ENCODE assay signal across 8 mouse cellular contexts in the genomic region with DNA sequence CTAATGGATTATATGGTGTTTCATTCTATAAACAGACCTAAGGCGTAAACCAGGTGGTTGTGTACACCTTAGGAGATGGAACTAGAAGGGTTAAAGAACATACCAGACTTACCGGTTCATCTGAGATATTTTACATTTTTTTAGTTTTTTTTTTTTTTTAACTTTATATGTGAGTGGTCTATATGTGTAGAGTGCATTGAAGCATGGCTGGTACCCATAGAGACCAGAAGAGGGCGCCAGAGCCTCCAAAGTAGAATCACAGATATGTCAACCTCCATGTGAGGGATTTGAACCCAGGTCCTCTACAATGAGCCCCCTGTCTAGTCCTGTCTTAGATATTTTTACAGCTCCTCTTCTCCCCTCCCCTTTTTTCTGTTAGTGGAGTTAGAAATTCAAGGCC. TPM values are rescaled to one million over a fixed set of nuclear protein-coding genes. Genes with fewer than 3 reads are reported as not detected.
DNase-seq lines count a peak whose midpoint lies in the region; TF ChIP-seq lines count a peak whose summit lies in the region.

No protein-coding gene starts in this region.

- no peak overlapping the region for H3K27ac ChIP-seq in heart, adult 2 months

- intact Hi-C loops in heart, adult 2 months (cut with DNase I): no loop called here

- TF ChIP-seq CTCF in heart, adult 2 months (IDR thresholded peaks at IDR 0.05): peak; percentile 80

- H3K79me2 ChIP-seq in heart, adult 2 months (replicated peaks; ENCODE audit: control insufficient read depth, insufficient read depth, low read length): no peaks in the 10 kb centered on the region

- no peak for TF ChIP-seq POLR2A in heart, adult 2 months (IDR thresholded peaks at IDR 0.05; ENCODE audit: insufficient read depth, low read depth, low read length)

- DNase-seq in heart, adult 2 months: no peak
- DNase-seq in heart, adult 9 months (ENCODE audit: low spot score in 2 of 2): no peak
- DNase-seq in B cell, adult 2 months: peak; percentile 61 to 62
- DNase-seq in T-cell, adult 2 months (ENCODE audit: low spot score): peak; percentile 30
- DNase-seq in induced T-regulatory cell, adult 2 months (ENCODE audit: low read depth): peak; percentile 79
- peak; percentile 67 for DNase-seq in retina, embryonic 14.5 days (ENCODE audit: low spot score)
- no peak for DNase-seq in frontal cortex, postnatal 10 days (ENCODE audit: low spot score in 2 of 2)
- no peak for DNase-seq in ovary, postnatal 14 days (ENCODE audit: low spot score)

- no peaks in the 10 kb centered on the region for H3K36me3 ChIP-seq in heart, adult 2 months (ENCODE audit: control insufficient read depth, insufficient read depth, low read length)

- WGBS in heart, adult 2 months: 43% methylated on average over 3 of the region's 3 CpGs

- no peak for TF ChIP-seq EP300 in heart, adult 2 months (IDR thresholded peaks at IDR 0.05; ENCODE audit: insufficient read depth, low read depth, low read length)

- H3K4me3 ChIP-seq in heart, adult 2 months: no peak overlapping the region

- H3K27me3 ChIP-seq in heart, adult 2 months (ENCODE audit: control insufficient read depth, insufficient read depth, low read length): no peaks in the 10 kb centered on the region

- no peak overlapping the region for H3K9ac ChIP-seq in heart, adult 2 months (ENCODE audit: low read depth, low read length)

- no peaks in the 10 kb centered on the region; the same call in 1 of the 2 replicates for H3K4me1 ChIP-seq in heart, adult 2 months (ENCODE audit: control insufficient read depth, insufficient read depth, low read length)

RNA-seq across cellular contexts. Expression of gene Chadl, which starts 0.8 kb away (rescaled TPM):
- 1 to 10 TPM; 1.6 to 1.7 TPM for total RNA-seq in heart, adult 2 months (2021)
- polyA plus RNA-seq in heart, adult 2 months (2012; rRNA removed): 1.6 and 2.8 TPM in 2 replicates

RNA-seq across cellular contexts. Expression of gene L3mbtl2, which starts 34.2 kb away (rescaled TPM):
- 10 to 100 TPM; 11.1 to 12.6 TPM for total RNA-seq in heart, adult 2 months (2021)
- 7.8 and 10.4 TPM in 2 replicates for polyA plus RNA-seq in heart, adult 2 months (2012; rRNA removed)

RNA-seq across cellular contexts. Expression of gene Zc3h7b, which starts 47.0 kb away (rescaled TPM):
- total RNA-seq in heart, adult 2 months (2021): 10 to 100 TPM; 65.5 to 74.9 TPM
- 30.9 and 35.9 TPM in 2 replicates for polyA plus RNA-seq in heart, adult 2 months (2012; rRNA removed)

RNA-seq across cellular contexts. Expression of gene Rangap1, which starts 47.5 kb away (rescaled TPM):
- 10 to 100 TPM; 25.7 to 27.3 TPM for total RNA-seq in heart, adult 2 months (2021)
- polyA plus RNA-seq in heart, adult 2 months (2012; rRNA removed): 14.1 and 19.1 TPM in 2 replicates

Comparison
In these comparisons a context has a peak if more than half of its experiments do, and no peak if none do; other contexts are left out.
1. DNase-seq: peak in B cell, adult 2 months (2 of 2), T-cell, adult 2 months (single experiment), induced T-regulatory cell, adult 2 months (single experiment) and retina, embryonic 14.5 days (single experiment); none in heart, adult 2 months (0 of 2), heart, adult 9 months (0 of 2), frontal cortex, postnatal 10 days (0 of 2) and ovary, postnatal 14 days (single experiment).